In the genomic region with DNA sequence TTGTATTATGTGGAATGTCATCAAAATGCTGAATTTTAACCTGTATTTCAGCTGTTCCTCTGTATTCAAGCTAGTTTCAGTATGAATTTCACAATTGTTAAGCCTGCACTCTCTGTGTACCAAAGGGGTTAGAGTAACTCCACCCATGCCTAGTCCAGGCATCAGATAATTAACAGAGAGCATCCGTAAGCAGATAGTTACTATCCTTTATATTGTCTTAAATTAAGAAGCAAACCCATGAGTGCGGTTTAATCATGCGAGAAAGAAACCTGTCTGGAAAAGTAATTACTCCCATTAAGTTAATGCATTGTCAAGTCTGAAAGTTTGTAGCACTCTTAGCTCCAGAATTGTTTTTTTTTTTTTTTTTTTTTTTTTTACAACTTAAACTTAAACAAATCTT, we compare ENCODE assay signal across 22 mouse cellular contexts.
DNase-seq lines count a peak whose midpoint lies in the region; ATAC-seq lines count a peak whose summit lies in the region.
"Had no signal": no experiment of that assay in that cellular context is flagged by ENCODE, and none has a peak within 500 bp of the region (broad histone marks: within the 10 kb centered on the region; RNA-seq: fewer than 3 reads in every experiment).

No protein-coding gene starts in this region.

- no peak overlapping the region for H3K9ac ChIP-seq in kidney, embryonic 15.5 days
- H3K9ac ChIP-seq: embryonic facial prominence, embryonic 13.5 days; embryonic facial prominence, embryonic 15.5 days; forebrain, embryonic 12.5 days had no signal

- H3K4me3 ChIP-seq in kidney, embryonic 15.5 days (replicated peaks) = no peak overlapping the region
- H3K4me3 ChIP-seq: embryonic facial prominence, embryonic 13.5 days; embryonic facial prominence, embryonic 15.5 days; erythroblast, embryonic 14.5 days; forebrain, embryonic 10.5 days; forebrain, embryonic 12.5 days had no signal

- no peak overlapping the region for H3K27ac ChIP-seq in kidney, embryonic 15.5 days
- H3K27ac ChIP-seq: embryonic facial prominence, embryonic 13.5 days; embryonic facial prominence, embryonic 15.5 days; forebrain, embryonic 10.5 days; forebrain, embryonic 12.5 days had no signal

- no peaks in the 10 kb centered on the region for H3K27me3 ChIP-seq in kidney, embryonic 15.5 days
- H3K27me3 ChIP-seq: embryonic facial prominence, embryonic 13.5 days; embryonic facial prominence, embryonic 15.5 days; forebrain, embryonic 12.5 days had no signal

- peak; percentile 79; the same call in 1 of the 2 replicates for ATAC-seq in kidney, embryonic 15.5 days (replicated peaks; ENCODE audit: low FRiP score)
- ATAC-seq: forebrain, embryonic 14.5 days; forebrain, embryonic 16.5 days had no signal

- H3K36me3 ChIP-seq in kidney, embryonic 15.5 days = no peaks in the 10 kb centered on the region
- H3K36me3 ChIP-seq: embryonic facial prominence, embryonic 13.5 days; embryonic facial prominence, embryonic 15.5 days; forebrain, embryonic 10.5 days; forebrain, embryonic 12.5 days had no signal

- no peaks in the 10 kb centered on the region for H3K4me1 ChIP-seq in kidney, embryonic 15.5 days
- H3K4me1 ChIP-seq: embryonic facial prominence, embryonic 13.5 days; embryonic facial prominence, embryonic 15.5 days; forebrain, embryonic 10.5 days; forebrain, embryonic 12.5 days had no signal

- no peak overlapping the region for H3K4me2 ChIP-seq in kidney, embryonic 15.5 days
- H3K4me2 ChIP-seq: embryonic facial prominence, embryonic 13.5 days; embryonic facial prominence, embryonic 15.5 days; forebrain, embryonic 12.5 days had no signal

- DNase-seq in kidney, postnatal 10 days = no peak
- peak; percentile 63 for DNase-seq in retina, embryonic 14.5 days (ENCODE audit: low spot score)
- peak; percentile 53 for DNase-seq in retina, postnatal 1 day
- no peak for DNase-seq in spleen, adult 18-20 months
- DNase-seq: adrenal gland, adult 2 months; adrenal gland, postnatal 10 days; adrenal gland, postnatal 25 days; cerebellum, adult 11 months; cerebellum, adult 18-20 months; cerebellum, adult 8-10 months; cerebellum, adult 9-11 months; cerebellum, postnatal 14 days; cerebellum, postnatal 36 days; embryo, embryonic 11 days had no signal

- WGBS in kidney, embryonic 15.5 days = 54% methylated on average over 3 of the region's 3 CpGs

- no peaks in the 10 kb centered on the region for H3K9me3 ChIP-seq in kidney, embryonic 15.5 days (replicated peaks)
- H3K9me3 ChIP-seq: embryonic facial prominence, embryonic 13.5 days; embryonic facial prominence, embryonic 15.5 days; forebrain, embryonic 10.5 days; forebrain, embryonic 12.5 days had no signal

Comparison
In these comparisons a context has a peak if more than half of its experiments do, and no peak if none do; other contexts are left out.
1. DNase-seq: peak in retina, embryonic 14.5 days (single experiment) and retina, postnatal 1 day (single experiment); none in kidney, postnatal 10 days (single experiment) and spleen, adult 18-20 months (0 of 2).